ENCODE assay signal across 9 mouse cellular contexts in genomic region chr2:153080841-153081523, GRCm38 (mm10). TPM values are rescaled to one million over a fixed set of nuclear protein-coding genes. Genes with fewer than 3 reads are reported as not detected.
A peak's percentile ranks its signal among the peaks of the same experiment; 100 is the strongest.
DNase-seq lines count a peak whose midpoint lies in the region; ATAC-seq and TF ChIP-seq lines count a peak whose summit lies in the region.
"Had no signal": no experiment of that assay in that cellular context is flagged by ENCODE, and none has a peak within 500 bp of the region (broad histone marks: within the 10 kb centered on the region; RNA-seq: fewer than 3 reads in every experiment).

No protein-coding gene starts in this region.

- DNase-seq in urinary bladder, adult 18-20 months (ENCODE audit: low spot score in 2 of 2), result peak; percentile 39 to 63
- DNase-seq in urinary bladder, postnatal 10 days (ENCODE audit: low spot score), result no peak
- peak; percentile 49 for DNase-seq in brain, embryonic 18.5 days (ENCODE audit: low read depth, low spot score)
- peak; percentile 83 for DNase-seq in kidney, adult 2 months
- DNase-seq in limb, embryonic 11.5 days (ENCODE audit: low spot score), result peak; percentile 94
- peak; percentile 53 for DNase-seq in ovary, postnatal 36 days (ENCODE audit: low spot score)
- DNase-seq in thymus, postnatal 10 days (ENCODE audit: low spot score in 2 of 2), result peak; percentile 24 to 80

- TF ChIP-seq CTCF in kidney, adult 2 months (conservative IDR thresholded peaks at IDR 0.05; ENCODE audit: insufficient read depth, insufficient read length, low read depth, low read length), result peak; percentile 98

- peak; percentile 60 for ATAC-seq in erythroid progenitor cell, adult 5-6 weeks (replicated peaks; ENCODE audit: low FRiP score, poor library complexity, severe bottlenecking)
- ATAC-seq in limb, embryonic 11.5 days (ENCODE audit: insufficient number of reproducible peaks, low FRiP score, low TSS enrichment, low read depth), result no peak

- H3K36me3 ChIP-seq in kidney, adult 2 months (ENCODE audit: control insufficient read depth, insufficient read depth, low read length), result no peaks in the 10 kb centered on the region
- H3K36me3 ChIP-seq in limb, embryonic 11.5 days (ENCODE audit: control insufficient read depth, insufficient read depth, low read length), result no peaks in the 10 kb centered on the region
- H3K36me3 ChIP-seq: heart, embryonic 15.5 days had no signal

- no peak overlapping the region for H3K4me2 ChIP-seq in limb, embryonic 11.5 days (ENCODE audit: low read depth, severe bottlenecking)
- H3K4me2 ChIP-seq: heart, embryonic 15.5 days had no signal

- no peak overlapping the region for H3K27ac ChIP-seq in kidney, adult 2 months (ENCODE audit: insufficient read depth, low read depth, low read length)
- H3K27ac ChIP-seq in limb, embryonic 11.5 days (replicated peaks; ENCODE audit: low read depth, low read length), result no peak overlapping the region
- H3K27ac ChIP-seq: heart, embryonic 15.5 days had no signal

- H3K9ac ChIP-seq in limb, embryonic 11.5 days (ENCODE audit: low read length), result no peak overlapping the region
- H3K9ac ChIP-seq: heart, embryonic 15.5 days had no signal

- no peaks in the 10 kb centered on the region for H3K27me3 ChIP-seq in kidney, adult 2 months (replicated peaks; ENCODE audit: control insufficient read depth, insufficient read depth, low read length)
- no peaks in the 10 kb centered on the region for H3K27me3 ChIP-seq in limb, embryonic 11.5 days (ENCODE audit: control insufficient read depth, insufficient read depth, low read length)

- WGBS in kidney, adult 2 months, result 40% methylated on average over 32 of the region's 32 CpGs
- WGBS in limb, embryonic 11.5 days, result 33% methylated on average over 32 of the region's 32 CpGs

- H3K4me3 ChIP-seq in kidney, adult 2 months (ENCODE audit: insufficient read depth, low read depth, low read length), result no peak overlapping the region
- no peak overlapping the region for H3K4me3 ChIP-seq in limb, embryonic 11.5 days (ENCODE audit: low read depth, low read length)
- H3K4me3 ChIP-seq: heart, embryonic 15.5 days had no signal

- TF ChIP-seq POLR2A in kidney, adult 2 months (IDR thresholded peaks at IDR 0.05; ENCODE audit: low read depth, low read length), result no peak

- H3K4me1 ChIP-seq in kidney, adult 2 months (ENCODE audit: control insufficient read depth, insufficient read depth, low read length), result peaks cover 4% of the 10 kb centered on the region; the same call in 1 of the 2 replicates
- H3K4me1 ChIP-seq in limb, embryonic 11.5 days (ENCODE audit: control insufficient read depth, insufficient read depth, low read length), result no peaks in the 10 kb centered on the region

- H3K9me3 ChIP-seq in limb, embryonic 11.5 days (ENCODE audit: control insufficient read depth, low read length), result no peaks in the 10 kb centered on the region
- H3K9me3 ChIP-seq: heart, embryonic 15.5 days had no signal

RNA-seq across cellular contexts. Expression of gene Ccm2l, which starts 15.2 kb away (rescaled TPM):
- total RNA-seq in erythroid progenitor cell, adult 5-6 weeks (2015; ENCODE audit: low replicate concordance), result 0.72 TPM in 1 of 2 replicates, not detected in the other
- not detected in 2 replicates for total RNA-seq in erythroid progenitor cell, adult 5-6 weeks (2017; ENCODE audit: low replicate concordance)
- polyA plus RNA-seq in kidney, adult 2 months (2012; rRNA removed), result 23.0 and 25.1 TPM in 2 replicates
- polyA plus RNA-seq in limb, embryonic 11.5 days (2014; fragmentation: Nextera tagmentation; extraction: Ambion mirVana), result 1.0 and 1.4 TPM in 2 replicates

RNA-seq across cellular contexts. Expression of gene Hck, which starts 27.3 kb away (rescaled TPM):
- total RNA-seq in erythroid progenitor cell, adult 5-6 weeks (2015; ENCODE audit: low replicate concordance), result 35.7 and 36.5 TPM in 2 replicates
- 19.4 and 38.2 TPM in 2 replicates for total RNA-seq in erythroid progenitor cell, adult 5-6 weeks (2017; ENCODE audit: low replicate concordance)
- polyA plus RNA-seq in kidney, adult 2 months (2012; rRNA removed), result 2.9 and 4.4 TPM in 2 replicates
- polyA plus RNA-seq in limb, embryonic 11.5 days (2014; fragmentation: Nextera tagmentation; extraction: Ambion mirVana), result 1.4 TPM in 2 replicates

RNA-seq across cellular contexts. Expression of gene Xkr7, which starts 49.3 kb away (rescaled TPM):
- total RNA-seq in erythroid progenitor cell, adult 5-6 weeks (2015; ENCODE audit: low replicate concordance), result not detected in 2 replicates
- not detected in 2 replicates for total RNA-seq in erythroid progenitor cell, adult 5-6 weeks (2017; ENCODE audit: low replicate concordance)
- not detected in 2 replicates for polyA plus RNA-seq in kidney, adult 2 months (2012; rRNA removed)
- polyA plus RNA-seq in limb, embryonic 11.5 days (2014; fragmentation: Nextera tagmentation; extraction: Ambion mirVana), result not detected in 2 replicates
- polyA plus RNA-seq: heart, embryonic 15.5 days had no signal

Comparison
In these comparisons a context has a peak if more than half of its experiments do, and no peak if none do; other contexts are left out.
1. RNA of gene Ccm2l, which starts 15.2 kb away (polyA plus RNA-seq): 23.0 to 25.1 TPM in kidney, adult 2 months; 1.0 to 1.4 TPM in limb, embryonic 11.5 days; every median in the first group is over 10 times any median in the second.